Mouse (Mus musculus) frontal cortex, postnatal 36 days (tissue): ENCODE results near the gene Trpc3.
"Not testable (repeated sequence)": the region's sequence is repeated elsewhere in the genome, so short reads cannot be mapped to it uniquely, and the experiment has no call there.

Source experiments
- DNase-seq, 2 experiments: peaks; one replicate each; pipeline ENCODE4 v3.0.0; 2022; ENCODE audit warnings: low spot score in 2 of 2

Gene Trpc3

DNA sequence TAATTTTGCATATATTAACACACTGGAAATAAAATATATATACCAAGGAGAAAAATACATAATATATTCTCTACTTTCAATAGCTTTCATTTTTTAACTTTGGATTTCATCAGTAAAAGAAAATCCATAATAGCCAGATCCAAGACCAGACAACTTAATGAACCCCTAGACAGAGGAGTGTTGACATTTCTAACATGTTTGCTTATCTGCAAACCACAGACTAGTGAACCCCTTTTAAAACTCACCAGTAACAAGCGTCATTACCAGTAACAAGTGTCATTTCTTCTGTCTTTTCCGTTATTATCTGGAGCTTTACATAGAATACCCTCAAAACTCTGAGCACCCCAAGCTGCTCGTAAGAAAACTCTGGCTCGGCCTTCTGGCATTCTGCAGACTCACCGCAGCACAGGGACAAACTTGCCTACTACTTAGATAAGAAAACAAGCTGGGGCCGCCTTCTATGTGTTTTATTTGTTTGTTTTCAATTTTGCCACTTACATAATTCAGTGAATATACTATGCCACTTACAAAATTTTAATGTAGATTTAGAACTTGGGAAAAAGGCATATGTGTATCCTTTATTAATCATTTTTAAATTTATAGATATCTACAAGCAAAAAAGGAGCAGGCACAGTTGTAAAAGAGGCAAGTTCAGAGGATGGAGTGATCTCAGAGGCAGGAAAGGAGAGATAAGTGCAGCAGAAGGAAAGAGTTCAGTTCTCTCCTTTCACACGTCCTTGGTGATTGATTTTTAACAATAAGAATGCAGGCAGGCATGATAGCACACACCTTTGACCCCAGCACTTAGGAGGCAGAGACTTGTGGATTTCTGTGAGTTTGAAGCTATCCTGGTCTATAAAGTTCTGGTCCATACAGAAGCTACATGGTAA, 83.8 kb downstream of the Trpc3 start:
- DNase-seq: no peak

DNA sequence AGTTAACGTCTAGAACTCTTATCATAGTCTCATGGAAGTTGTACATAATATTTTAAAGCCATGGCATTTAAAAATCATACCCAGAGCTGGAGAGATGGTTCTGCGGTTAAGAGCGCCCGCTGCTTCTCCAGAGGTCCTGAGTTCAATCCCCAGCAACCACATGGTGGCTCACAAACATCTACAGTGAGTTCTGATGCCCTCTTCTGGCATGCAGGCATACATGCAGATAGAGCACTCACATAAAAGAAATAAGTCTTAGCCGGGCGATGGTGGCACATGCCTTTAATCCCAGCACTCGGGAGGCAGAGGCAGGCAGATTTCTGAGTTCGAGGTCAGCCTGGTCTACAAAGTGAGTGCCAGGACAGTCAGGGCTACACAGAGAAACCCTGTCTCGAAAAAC, 90.2 kb downstream of the Trpc3 start:
- not testable (repeated sequence) for DNase-seq

DNA sequence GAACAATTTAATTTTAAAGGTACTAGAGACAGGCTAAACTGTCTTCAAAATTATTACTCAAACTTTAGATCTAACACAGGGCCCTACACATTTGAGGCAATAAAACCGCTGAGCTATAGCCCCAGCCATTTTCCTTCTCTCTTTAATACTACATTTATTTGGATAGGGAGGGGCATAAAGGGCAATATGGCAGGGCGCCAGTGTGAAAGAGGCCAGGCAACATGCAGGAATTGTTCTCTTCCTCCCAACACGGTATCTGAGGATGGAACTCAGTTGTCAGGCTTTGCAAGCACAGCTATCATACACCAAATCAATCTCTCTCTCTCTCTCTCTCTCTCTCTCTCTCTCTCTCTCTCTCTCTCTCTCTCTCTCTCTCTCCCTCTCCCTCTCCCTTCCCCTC, 91.2 kb downstream of the Trpc3 start:
- no peak for DNase-seq

- peak; percentile 97 to 99 for DNase-seq
These were observed 118.1 kb downstream of the Trpc3 start, which contains the start of gene Ccna2 for GRCm38 (mm10) chr3:36571827-36572378. Gene Ccna2, minus strand, starts transcription at chr3:36572150.

DNA sequence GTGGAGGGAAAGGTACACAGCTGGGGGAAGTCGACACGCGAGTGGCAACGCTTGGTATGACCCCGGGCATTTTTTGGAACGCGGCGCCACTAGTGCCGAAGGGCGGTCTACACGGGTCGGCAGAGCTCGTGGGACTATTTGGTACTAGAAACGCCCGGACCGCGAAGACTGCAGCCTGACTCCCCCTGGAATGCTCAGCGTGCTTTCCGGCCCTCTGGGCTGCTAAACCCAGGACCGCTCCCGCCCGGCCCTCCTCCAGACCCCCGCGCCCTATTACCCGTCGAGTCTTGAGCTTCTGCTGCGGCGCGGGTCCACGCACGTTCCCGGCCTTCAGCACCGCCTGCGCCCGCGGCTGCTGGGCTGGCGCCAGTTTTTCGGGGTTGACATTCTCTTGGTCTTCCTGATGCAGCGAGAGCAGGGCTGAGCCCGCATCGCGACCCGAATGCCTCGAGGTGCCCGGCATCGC, 118.6 kb downstream of the Trpc3 start:
- DNase-seq: no peak
